Mouse (Mus musculus): ENCODE measurements around the gene Dnah14.

Dnah14 gene

GRCm38 (mm10) chr1:181854829-181855228 lies 278.5 kb downstream of the Dnah14 start:
- no peak for DNase-seq (ENCODE audit: low spot score)

- DNase-seq (ENCODE audit: low spot score) = no peak
Measured at GRCm38 (mm10) chr1:181856329-181856728, 280.0 kb downstream of the Dnah14 start.

GRCm38 (mm10) chr1:181860659-181861058 lies 284.3 kb downstream of the Dnah14 start:
- no peak for DNase-seq (ENCODE audit: low spot score)

- DNase-seq (ENCODE audit: low spot score) = no peak
Measured at GRCm38 (mm10) chr1:181861181-181861902, 285.0 kb downstream of the Dnah14 start.

GRCm38 (mm10) chr1:181862676-181863374 lies 286.5 kb downstream of the Dnah14 start:
- DNase-seq (ENCODE audit: low spot score) = no peak

- DNase-seq (ENCODE audit: low spot score) = no peak
Measured at GRCm38 (mm10) chr1:181863431-181863830, 287.1 kb downstream of the Dnah14 start.
